Comparison of ENCODE assay signal across 19 mouse cellular contexts in genomic region chr8:70726721-70727120, GRCm38 (mm10). TPM values are rescaled to one million over a fixed set of nuclear protein-coding genes. Genes with fewer than 3 reads are reported as not detected.
"Had no signal": no experiment of that assay in that cellular context is flagged by ENCODE, and none has a peak within 500 bp of the region (broad histone marks: within the 10 kb centered on the region; RNA-seq: fewer than 3 reads in every experiment).

No protein-coding gene starts in this region.

- H3K4me3 ChIP-seq: myocyte; neural tube, embryonic 13.5 days; neural tube, embryonic 15.5 days had no signal

- H3K9ac ChIP-seq: liver, embryonic 14.5 days; lung, embryonic 14.5 days; neural tube, embryonic 13.5 days; neural tube, embryonic 15.5 days had no signal

- H3K36me3 ChIP-seq: neural tube, embryonic 13.5 days; neural tube, embryonic 15.5 days had no signal

- DNase-seq: midbrain, embryonic 14.5 days; retina, postnatal 1 day; right cerebral cortex, adult 18-20 months; right cerebral cortex, postnatal 4 days; thymus, adult 18-20 months; thymus, postnatal 14 days had no signal

- H3K9me3 ChIP-seq: neural tube, embryonic 13.5 days; neural tube, embryonic 15.5 days had no signal

- ATAC-seq: midbrain, embryonic 16.5 days had no signal

- H3K4me2 ChIP-seq: lung, embryonic 14.5 days; midbrain, embryonic 11.5 days; neural tube, embryonic 13.5 days; neural tube, embryonic 15.5 days had no signal

- H3K27ac ChIP-seq: liver, embryonic 14.5 days; neural tube, embryonic 13.5 days; neural tube, embryonic 15.5 days had no signal

RNA-seq across cellular contexts. Expression of gene Pde4c, which starts 3.2 kb away (rescaled TPM):
- total RNA-seq: megakaryocyte, adult 5-6 weeks had no signal

RNA-seq across cellular contexts. Expression of gene Gm3336, which starts 8.4 kb away (rescaled TPM):
- total RNA-seq: megakaryocyte, adult 5-6 weeks; megakaryocyte-erythroid progenitor cell, adult 5-6 weeks had no signal
- polyA plus RNA-seq: lung, embryonic 14.5 days; lung, embryonic 16.5 days; midbrain, embryonic 11.5 days; midbrain, embryonic 14.5 days; midbrain, embryonic 16.5 days; neural tube, embryonic 11.5 days; neural tube, embryonic 13.5 days; neural tube, embryonic 15.5 days had no signal

RNA-seq across cellular contexts. Expression of gene Iqcn, which starts 23.5 kb away (rescaled TPM):
- total RNA-seq: megakaryocyte-erythroid progenitor cell, adult 5-6 weeks had no signal
- polyA plus RNA-seq: liver, embryonic 14.5 days; liver, embryonic 16.5 days; lung, embryonic 16.5 days; midbrain, embryonic 16.5 days; neural tube, embryonic 11.5 days; stomach, embryonic 16.5 days had no signal
